Mouse (Mus musculus) splenic B cell, adult 2 months (primary cell): ENCODE measurements around the gene Hcn3.

ENCODE experiments used
- DNase-seq: peaks from one replicate; pipeline ENCODE4 v3.0.0-alpha.2; 2011; ENCODE audit warnings: low read depth, low spot score
- H3K27me3 ChIP-seq: 2 replicates; pipeline ENCODE4 v1.6.1; 2012; ENCODE audit warnings: mild to moderate bottlenecking, low read length, moderate library complexity, mixed read lengths; ENCODE audit not compliant: control insufficient read depth, poor library complexity, insufficient read depth, severe bottlenecking
- H3K36me3 ChIP-seq: 2 replicates; pipeline ENCODE4 v1.6.1; 2012; ENCODE audit warnings: mild to moderate bottlenecking, low read length, moderate library complexity, mixed read lengths; ENCODE audit not compliant: control insufficient read depth, poor library complexity, insufficient read depth, severe bottlenecking

The Hcn3 gene

DNA sequence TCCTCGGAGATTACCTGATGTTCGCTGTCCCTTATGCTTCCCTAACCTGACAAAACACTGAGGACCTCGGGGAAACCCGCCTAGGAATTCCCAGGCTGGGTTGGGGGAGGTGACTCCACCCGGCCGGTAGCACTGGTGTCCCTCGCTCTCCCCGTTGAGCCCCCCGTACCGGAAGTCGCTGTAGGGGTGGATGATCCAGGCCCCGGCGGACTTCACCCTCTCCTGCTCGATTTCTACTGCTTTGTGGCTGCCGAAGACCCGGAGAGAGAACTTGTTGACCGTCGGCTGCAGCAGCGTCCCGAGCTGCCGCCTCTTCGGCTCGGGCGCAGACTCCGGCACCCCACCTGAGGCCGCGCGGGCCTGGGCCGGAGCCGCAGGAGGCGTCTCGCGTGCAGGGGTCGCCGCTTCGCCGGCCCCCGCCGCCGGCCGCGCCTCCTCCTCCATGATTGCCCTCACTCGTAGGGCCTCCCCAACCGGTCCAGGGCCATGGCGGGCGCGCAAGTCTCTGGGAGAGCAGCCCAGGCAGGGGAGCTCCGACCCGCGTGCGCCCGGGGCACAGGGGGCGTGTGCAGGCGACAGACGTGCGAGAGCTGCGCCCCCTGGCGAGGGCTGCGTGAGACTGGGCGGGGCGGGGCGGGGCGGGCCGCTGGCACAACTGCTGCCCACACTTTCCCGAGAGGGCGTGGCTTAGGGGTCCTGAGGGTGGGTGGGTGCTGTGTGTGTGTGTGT, at the start of gene Hcn3:
TSS of gene Hcn3 (minus strand) at position 581 of the 729 bp plus-strand sequence.
- no peaks in the 10 kb centered on the region for H3K36me3 ChIP-seq
- DNase-seq, result peak; percentile 90
- no peaks in the 10 kb centered on the region for H3K27me3 ChIP-seq

DNA sequence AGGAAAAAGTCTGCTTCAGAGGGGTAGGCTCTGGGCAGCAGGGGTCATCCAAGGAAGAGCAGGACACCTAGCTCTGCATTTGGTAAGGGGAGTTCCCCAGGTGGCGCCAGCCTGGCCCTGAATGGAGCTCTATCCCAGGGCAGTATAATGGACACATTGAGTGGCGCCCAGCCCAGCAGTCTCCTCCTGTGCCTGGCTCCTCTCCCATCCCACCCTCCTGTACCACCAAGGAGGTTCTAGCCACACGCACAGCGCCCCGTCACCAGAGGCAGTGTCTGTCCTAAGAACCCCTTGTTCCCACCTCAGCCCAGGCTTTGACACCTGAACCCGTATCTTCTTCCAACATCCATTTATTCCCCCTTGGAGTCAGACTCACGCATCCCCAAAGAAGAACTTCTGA, 49.7 kb upstream of the Hcn3 start:
- Histone ChIP-seq H3K36me3 (peaks cover 9% of the 10 kb centered on the region; the same call in 1 of the 2 replicates), H3K27me3 (no peaks in the 10 kb centered on the region)
- DNase-seq, result no peak

DNA sequence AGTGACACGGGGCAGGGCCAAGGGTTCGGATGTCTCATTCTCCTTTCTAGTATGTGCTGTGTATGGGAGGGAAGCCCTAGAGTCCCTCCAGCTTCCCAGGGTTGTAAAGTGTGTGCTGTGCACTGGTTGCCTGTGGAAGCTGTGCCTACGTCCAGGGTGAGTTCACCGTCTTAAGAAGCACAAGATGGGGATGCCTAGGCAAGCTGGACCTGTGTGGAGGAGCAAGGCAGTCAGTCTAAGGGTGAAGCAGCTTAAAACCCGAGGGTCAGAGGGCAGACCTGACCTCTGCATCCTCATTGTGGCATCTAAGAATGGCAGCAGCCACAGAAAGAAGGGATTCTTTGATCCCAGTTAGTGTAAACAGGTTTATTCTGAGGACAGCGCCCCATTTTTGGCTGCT, 48.7 kb upstream of the Hcn3 start:
- Histone ChIP-seq H3K36me3 (peaks cover 9% of the 10 kb centered on the region; the same call in 1 of the 2 replicates), H3K27me3 (no peaks in the 10 kb centered on the region)
- DNase-seq, result no peak

DNA sequence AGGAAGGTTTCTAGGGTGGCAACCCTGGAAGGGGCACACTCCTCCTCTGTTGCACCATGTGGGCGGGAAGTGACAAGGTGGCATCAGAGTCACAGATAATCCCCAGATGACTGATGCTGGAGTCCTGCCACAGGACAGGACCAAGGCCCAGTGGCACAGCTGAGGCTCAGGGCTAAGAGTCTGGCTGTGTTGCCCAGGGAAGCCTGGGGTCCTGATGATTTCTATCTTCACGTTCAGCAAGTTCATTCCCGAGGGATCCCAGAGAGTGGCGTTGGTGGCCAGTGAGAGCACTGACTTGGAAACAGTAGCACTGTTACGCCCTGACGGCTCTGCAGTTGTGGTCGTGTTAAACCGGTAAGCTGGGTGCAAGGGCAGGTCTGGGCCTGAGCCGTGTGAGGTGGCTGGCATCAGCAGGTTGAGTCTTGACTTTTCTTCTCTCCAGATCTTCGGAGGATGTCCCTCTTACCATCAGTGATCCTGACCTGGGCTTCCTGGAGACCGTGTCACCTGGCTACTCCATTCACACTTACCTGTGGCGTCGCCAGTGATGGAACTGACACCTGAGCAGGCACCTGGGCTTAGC, 48.2 kb upstream of the Hcn3 start:
- Histone ChIP-seq H3K27me3 (no peaks in the 10 kb centered on the region), H3K36me3 (peaks cover 9% of the 10 kb centered on the region; the same call in 1 of the 2 replicates)
- no peak for DNase-seq

DNA sequence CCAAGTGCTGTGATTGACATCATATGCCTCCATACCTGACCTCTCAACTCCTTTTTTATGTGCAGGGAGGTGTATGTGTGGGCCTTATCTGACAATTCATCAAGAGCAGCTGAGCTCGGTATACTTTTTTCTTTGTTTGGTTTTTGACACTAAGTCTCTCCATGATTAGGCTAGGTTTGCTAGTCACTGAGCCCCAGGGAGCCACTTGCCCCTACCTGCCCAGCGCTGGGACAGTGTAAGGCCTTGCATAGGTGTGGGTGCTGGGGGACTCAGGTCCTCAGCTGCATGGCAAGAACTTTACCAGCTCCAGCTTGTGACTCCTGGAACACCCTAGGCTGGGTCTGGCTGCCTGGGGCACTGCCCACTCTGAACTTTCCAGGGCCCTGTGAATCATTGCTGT, 46.7 kb upstream of the Hcn3 start:
- Histone ChIP-seq H3K27me3 (no peaks in the 10 kb centered on the region), H3K36me3 (peaks cover 9% of the 10 kb centered on the region; the same call in 1 of the 2 replicates)
- DNase-seq, result no peak

DNA sequence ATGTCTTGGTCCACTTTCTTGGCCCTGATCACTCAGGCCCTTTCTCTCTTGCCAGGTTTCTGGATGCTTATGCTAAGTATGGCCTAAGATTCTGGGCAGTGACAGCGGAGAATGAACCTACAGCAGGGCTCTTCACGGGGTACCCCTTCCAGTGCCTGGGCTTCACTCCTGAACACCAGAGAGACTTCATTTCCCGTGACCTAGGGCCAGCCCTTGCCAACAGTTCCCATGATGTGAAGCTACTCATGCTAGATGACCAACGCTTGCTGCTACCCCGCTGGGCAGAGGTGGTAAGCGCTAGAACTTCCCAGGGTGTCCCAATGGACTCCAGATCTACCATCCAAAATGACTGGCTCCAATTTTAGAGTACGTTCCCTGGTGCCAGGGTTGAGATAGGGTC, 46.1 kb upstream of the Hcn3 start:
- H3K36me3 ChIP-seq, result peaks cover 9% of the 10 kb centered on the region; the same call in 1 of the 2 replicates
- no peaks in the 10 kb centered on the region for H3K27me3 ChIP-seq
- DNase-seq, result no peak

DNA sequence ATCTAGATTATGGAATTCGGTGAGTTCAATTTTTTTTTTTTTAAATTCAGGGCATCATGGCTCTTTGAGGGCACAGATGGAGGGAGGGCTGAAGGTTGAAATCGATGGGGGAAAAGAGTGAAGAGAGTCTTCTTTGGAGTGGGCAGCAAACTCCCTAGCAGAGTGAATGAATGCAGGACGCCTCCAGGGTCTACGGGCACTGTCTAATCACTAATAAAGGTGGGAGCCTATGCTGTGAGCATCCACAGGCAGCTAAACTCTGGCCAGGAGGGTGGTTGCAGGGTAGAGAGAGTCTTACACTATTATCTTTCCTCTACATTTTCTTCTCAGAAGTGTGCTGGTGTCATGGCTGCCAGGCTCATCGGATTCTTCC, 43.1 kb upstream of the Hcn3 start:
- peaks cover 5% of the 10 kb centered on the region; the same call in 1 of the 2 replicates for H3K36me3 ChIP-seq
- no peak for DNase-seq
- no peaks in the 10 kb centered on the region for H3K27me3 ChIP-seq

DNA sequence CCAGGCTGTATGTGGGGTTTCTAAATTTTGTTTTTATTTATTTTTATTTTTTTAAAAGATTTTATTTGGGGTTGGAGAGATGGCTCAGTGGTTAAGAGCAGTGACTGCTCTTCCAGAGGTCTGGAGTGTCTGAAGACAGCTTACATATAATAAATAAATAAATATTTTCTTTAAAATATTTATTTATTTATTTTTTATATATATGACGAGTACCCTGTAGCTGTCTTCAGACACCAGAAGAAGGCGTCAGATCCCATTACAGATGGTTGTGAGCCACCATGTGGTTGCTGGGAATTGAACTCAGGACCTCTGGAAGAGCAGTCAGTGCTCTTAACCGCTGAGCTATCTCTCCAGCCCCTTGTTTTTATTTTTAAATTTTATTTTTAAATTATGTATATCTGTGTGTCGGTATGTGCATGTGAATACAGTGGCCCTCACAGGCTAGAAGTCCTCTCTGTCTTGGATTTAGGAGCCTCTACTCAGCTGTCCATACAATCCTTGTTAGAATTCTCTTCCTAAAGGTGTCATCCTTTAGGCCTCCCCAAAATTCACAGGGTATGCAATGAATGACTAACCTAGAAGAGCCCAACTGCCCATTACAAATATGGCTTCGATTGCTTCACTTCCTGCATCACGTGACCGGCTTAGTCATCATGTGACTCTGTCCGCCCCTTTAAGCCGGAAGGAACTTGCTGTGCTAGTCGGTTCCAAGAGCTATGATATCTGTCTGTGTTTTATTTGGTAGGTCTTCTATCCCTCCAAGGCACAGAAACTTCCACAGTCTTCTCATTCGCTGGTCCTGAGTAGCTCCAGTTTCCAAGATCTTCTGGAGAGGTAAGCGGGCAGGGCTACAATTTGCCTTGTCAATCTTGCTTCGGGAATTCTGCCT, 42.5 kb upstream of the Hcn3 start, which contains the start of gene Gba:
TSS of gene Gba (plus strand) at position 676 of the 889 bp plus-strand sequence.
- H3K27me3 ChIP-seq, result no peaks in the 10 kb centered on the region
- H3K36me3 ChIP-seq, result peaks cover 3% of the 10 kb centered on the region; the same call in 1 of the 2 replicates

DNA sequence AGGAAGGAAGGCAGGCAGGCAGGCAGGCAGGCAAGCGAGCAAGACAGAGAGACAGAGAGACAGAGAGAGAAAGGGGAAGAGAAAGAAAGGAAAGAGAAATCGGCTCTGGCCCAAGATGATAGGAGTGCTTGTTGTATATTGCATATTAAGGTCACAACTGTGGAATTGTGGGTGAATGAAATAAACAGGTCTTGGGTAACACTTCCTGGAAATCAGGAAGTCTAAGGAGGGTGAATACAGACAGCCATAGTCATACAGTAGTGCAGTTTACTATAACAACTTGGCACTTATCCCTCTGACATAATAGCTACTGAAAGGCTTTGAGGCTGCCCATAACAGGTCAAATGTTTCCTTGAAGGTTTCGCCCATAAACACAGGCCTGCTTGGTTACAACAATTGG, 39.8 kb upstream of the Hcn3 start:
- DNase-seq, result peak; percentile 32
- Histone ChIP-seq H3K27me3 (no peaks in the 10 kb centered on the region), H3K36me3 (no peaks in the 10 kb centered on the region; the same call in 1 of the 2 replicates)

More for the DNA sequence above, 42.5 kb upstream of the Hcn3 start, which contains the start of gene Gba:
- peak; percentile 95 for DNase-seq

DNA sequence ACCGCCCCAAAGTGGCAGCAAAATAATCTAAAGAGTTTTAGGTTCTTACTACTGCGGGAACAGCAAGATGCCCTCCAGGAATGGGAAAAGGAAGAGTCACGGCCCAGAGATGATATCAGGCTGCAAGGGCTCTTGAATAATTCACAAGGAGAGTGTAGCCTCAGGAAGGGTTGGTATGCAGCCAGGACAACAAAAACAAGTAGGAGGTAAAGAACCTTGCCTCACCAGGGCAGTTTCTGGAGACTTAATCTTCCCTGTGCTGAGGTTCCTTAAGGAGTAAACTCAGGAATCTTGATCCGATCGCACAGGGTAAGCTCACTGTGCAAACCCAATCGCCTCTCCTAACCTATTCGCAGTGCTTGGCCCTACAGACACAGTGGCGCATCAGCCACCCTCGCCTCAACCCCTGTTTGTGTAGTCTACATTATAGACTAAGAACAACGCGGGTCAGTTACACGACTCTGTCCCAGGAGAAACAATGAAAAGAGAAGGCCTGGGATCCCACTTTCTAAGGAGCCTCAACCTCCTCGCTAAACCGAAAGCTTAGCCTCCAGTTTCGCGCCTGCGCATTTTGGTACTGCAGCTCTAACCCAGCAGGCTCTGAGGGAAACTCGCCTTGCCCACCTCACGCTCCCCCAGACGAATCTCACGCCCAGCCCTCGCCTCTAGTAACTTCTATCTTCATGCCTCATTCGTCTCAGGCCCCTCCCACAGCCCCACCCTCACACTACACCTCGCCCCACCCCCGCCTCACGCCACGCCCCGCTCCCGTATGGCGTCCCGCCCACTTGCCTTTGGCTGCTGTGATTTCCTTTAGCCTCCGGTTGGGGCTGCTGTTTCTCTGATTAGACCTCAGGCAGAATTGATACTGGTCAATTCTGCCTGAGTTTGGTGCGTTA, 36.2 kb upstream of the Hcn3 start:
- peak; percentile 97 for DNase-seq
- Histone ChIP-seq H3K27me3 (no peaks in the 10 kb centered on the region), H3K36me3 (no peaks in the 10 kb centered on the region)

DNA sequence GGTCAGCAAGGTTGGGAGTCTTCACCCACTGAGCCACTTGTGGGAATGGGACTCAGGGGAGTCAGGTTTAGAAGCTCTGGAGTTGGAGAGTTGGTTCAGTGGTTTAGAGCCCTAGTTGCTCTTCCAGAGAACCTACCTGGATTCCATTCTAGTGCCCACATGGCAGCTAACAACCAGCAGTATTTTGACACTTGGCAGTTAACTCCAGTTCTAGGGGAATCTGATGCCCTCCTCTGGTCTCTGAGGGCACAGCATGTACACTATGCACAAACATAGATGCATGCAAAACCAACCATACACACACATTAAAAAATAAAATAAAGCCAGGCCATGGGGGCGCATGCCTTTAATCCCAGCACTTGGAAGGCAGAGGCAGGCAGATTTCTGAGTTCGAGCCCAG, 33.9 kb upstream of the Hcn3 start:
- Histone ChIP-seq H3K27me3 (no peaks in the 10 kb centered on the region), H3K36me3 (no peaks in the 10 kb centered on the region)
- peak; percentile 69 for DNase-seq

DNA sequence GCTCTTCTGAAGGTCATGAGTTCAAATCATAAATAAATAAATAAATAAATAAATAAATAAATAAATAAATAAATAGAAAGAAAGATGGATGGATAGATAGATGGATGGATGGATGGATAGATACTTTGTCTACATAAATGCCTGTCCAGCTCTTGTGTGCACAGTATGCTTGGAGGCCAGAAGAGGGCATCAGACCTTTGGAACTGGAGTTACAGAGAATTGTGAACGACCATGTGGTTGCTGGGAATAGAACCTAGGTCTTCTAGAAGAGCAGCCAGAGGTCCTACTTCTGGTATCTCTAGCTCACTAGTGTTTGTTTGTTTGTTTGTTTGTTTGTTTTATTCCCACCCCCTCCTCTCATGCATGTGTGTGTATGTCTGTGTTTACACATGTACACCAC, 33.4 kb upstream of the Hcn3 start:
- Histone ChIP-seq H3K36me3 (no peaks in the 10 kb centered on the region), H3K27me3 (no peaks in the 10 kb centered on the region)
- DNase-seq, result no peak

DNA sequence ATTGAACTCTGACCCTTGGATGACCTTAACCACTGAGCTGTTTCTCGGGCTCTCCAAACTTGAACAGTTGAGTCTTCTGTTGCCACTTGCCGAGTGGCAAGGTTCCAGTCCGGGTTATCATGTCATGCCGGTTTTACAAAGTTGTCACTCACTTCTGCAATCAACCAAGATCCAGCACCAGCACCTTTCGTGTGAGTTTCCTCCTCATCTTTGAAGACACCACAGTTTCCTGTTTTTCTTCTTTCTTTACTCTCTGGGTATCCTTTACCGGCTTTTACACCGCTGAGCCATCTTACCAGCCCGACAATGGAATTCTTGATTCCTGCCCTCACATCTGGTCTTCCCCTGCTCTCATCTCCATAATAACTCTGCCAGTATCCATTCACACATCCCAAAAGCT, 30.4 kb upstream of the Hcn3 start:
- H3K27me3 ChIP-seq, result no peaks in the 10 kb centered on the region
- H3K36me3 ChIP-seq, result no peaks in the 10 kb centered on the region
- DNase-seq, result peak; percentile 52

DNA sequence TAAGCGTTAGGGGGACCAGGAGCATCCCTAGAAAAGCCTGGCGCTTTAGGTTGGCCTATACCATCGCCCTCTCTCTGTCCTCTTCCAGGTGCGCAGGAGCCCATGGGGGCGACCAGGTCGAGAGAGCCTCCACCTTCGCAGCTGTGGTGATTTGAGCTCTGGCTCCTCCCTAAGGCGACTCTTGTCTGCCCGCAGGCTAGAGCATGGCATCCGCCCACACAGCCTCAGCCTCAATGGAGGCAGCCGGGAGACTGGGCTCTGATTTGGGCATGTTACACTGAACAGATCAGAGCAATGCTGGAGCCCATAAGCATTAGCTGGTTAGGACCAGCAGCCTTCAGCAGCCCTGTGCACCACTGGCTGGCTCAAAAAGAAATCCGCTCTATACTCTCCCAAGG, 28.5 kb upstream of the Hcn3 start:
- DNase-seq, result peak; percentile 37
- Histone ChIP-seq H3K27me3 (no peaks in the 10 kb centered on the region), H3K36me3 (no peaks in the 10 kb centered on the region)
